Mouse (Mus musculus) lung, adult 2 months (tissue): Measurements from ENCODE around the gene Slc19a2. TPM values are rescaled to one million over a fixed set of nuclear protein-coding genes. Genes with fewer than 3 reads are reported as not detected.
"Not testable (repeated sequence)": the region's sequence is repeated elsewhere in the genome, so short reads cannot be mapped to it uniquely, and the experiment has no call there.

Experiments
- DNase-seq: peaks from one replicate; pipeline ENCODE4 v3.0.0; 2022
- H3K4me1 ChIP-seq: fragments of 200-500 bp; 2 replicates; pipeline ENCODE4 v1.6.1; 2011; ENCODE audit warnings: low read length; ENCODE audit not compliant: control insufficient read depth, insufficient read depth
- H3K4me3 ChIP-seq: fragments of 200-500 bp; replicated peaks from 2 replicates; pipeline ENCODE3; 2011; ENCODE audit warnings: low read depth, mild to moderate bottlenecking, control low read depth, low read length; ENCODE audit errors: extremely low read depth
- CTCF ChIP-seq: fragments of 200-500 bp; IDR thresholded peaks from 2 replicates; pipeline ENCODE4 v1.5.1; 2011; ENCODE audit warnings: mild to moderate bottlenecking, low read length, control low read depth; ENCODE audit not compliant: insufficient read depth
- POLR2A ChIP-seq: fragments of 200-500 bp; IDR thresholded peaks from 2 replicates; pipeline ENCODE4 v1.6.1; 2011; ENCODE audit warnings: low read depth, mild to moderate bottlenecking, control low read depth, low read length, borderline replicate concordance; ENCODE audit errors: extremely low read depth
- WGBS: fragments of 180-500 bp; shearing (Covaris S2); methylation state at CpG from one replicate; pipeline ENCODE4 v1.1.7; 2018; 5-methylcytosine and 5-hydroxymethylcytosine counted together
- polyA plus RNA-seq: library from polyadenylated mRNA; depleted of rRNA; stranded (reverse); fragments of >200 nt; gene quantifications from 2 replicates; pipeline ENCODE4 v1.2.3, GENCODE M21; 2012

Gene Slc19a2
- polyA plus RNA-seq, 1 experiment, result 8.4 TPM

- DNase-seq, result no peak
- TF ChIP-seq CTCF, result no peak
- TF ChIP-seq POLR2A, result no peak
These were observed 25.8 kb upstream of the Slc19a2 start for GRCm38 (mm10) chr1:164223089-164223488.

GRCm38 (mm10) chr1:164231937-164232570 is 16.8 kb upstream of the Slc19a2 start:
- not testable (repeated sequence) for DNase-seq, H3K4me3 ChIP-seq, H3K4me1 ChIP-seq
- 78% methylated on average over 2 of the region's 4 CpGs for WGBS

More at GRCm38 (mm10) chr1:164223089-164223488, 25.8 kb upstream of the Slc19a2 start:
- no peaks in the 10 kb centered on the region for H3K4me1 ChIP-seq
- H3K4me3 ChIP-seq, result no peak overlapping the region

GRCm38 (mm10) chr1:164233447-164233846 is 15.4 kb upstream of the Slc19a2 start:
- TF ChIP-seq POLR2A (no peak), CTCF (no peak)
- H3K4me3 ChIP-seq, result no peak overlapping the region
- DNase-seq, result no peak
- WGBS, result 77% methylated on average over 1 of the region's 1 CpGs
- no peaks in the 10 kb centered on the region for H3K4me1 ChIP-seq

- no peak overlapping the region for H3K4me3 ChIP-seq
- no peaks in the 10 kb centered on the region for H3K4me1 ChIP-seq
- no peak for DNase-seq
- WGBS, result 50% methylated on average over 7 of the region's 7 CpGs
- TF ChIP-seq CTCF, result no peak
- no peak for TF ChIP-seq POLR2A
These were observed 13.8 kb upstream of the Slc19a2 start for GRCm38 (mm10) chr1:164235078-164235477.

- DNase-seq, result no peak
- Histone ChIP-seq H3K4me3 (no peak overlapping the region), H3K4me1 (no peaks in the 10 kb centered on the region)
- whole genome bisulfite sequencing, result 47% methylated on average over 7 of the region's 7 CpGs
- TF ChIP-seq CTCF (no peak), POLR2A (no peak)
These were observed 12.8 kb upstream of the Slc19a2 start for GRCm38 (mm10) chr1:164236078-164236477.

GRCm38 (mm10) chr1:164241494-164241893 is 7.4 kb upstream of the Slc19a2 start:
- TF ChIP-seq CTCF, result no peak
- no peak for TF ChIP-seq POLR2A
- 80% methylated on average over 2 of the region's 2 CpGs for WGBS
- H3K4me3 ChIP-seq, result no peak overlapping the region
- H3K4me1 ChIP-seq, result no peaks in the 10 kb centered on the region
- DNase-seq, result no peak

- no peaks in the 10 kb centered on the region for H3K4me1 ChIP-seq
- no peak for DNase-seq
- TF ChIP-seq POLR2A, result no peak
- no peak for TF ChIP-seq CTCF
- H3K4me3 ChIP-seq, result no peak overlapping the region
- WGBS, result 60% methylated on average over 8 of the region's 8 CpGs
These were observed 6.0 kb upstream of the Slc19a2 start for GRCm38 (mm10) chr1:164242809-164243208.

GRCm38 (mm10) chr1:164247442-164247841 is 1.4 kb upstream of the Slc19a2 start:
- Histone ChIP-seq H3K4me1 (peaks cover 9% of the 10 kb centered on the region; the same call in 1 of the 2 replicates), H3K4me3 (no peak overlapping the region)
- WGBS, result 54% methylated on average over 8 of the region's 8 CpGs
- no peak for TF ChIP-seq POLR2A
- TF ChIP-seq CTCF, result no peak
- no peak for DNase-seq

- TF ChIP-seq CTCF (no peak), POLR2A (no peak)
- H3K4me3 ChIP-seq, result no peak overlapping the region
- 14% methylated on average over 10 of the region's 10 CpGs for WGBS
These were observed 875 bp upstream of the Slc19a2 start for GRCm38 (mm10) chr1:164247971-164248370.

GRCm38 (mm10) chr1:164249332-164249711 is 476 bp downstream of the Slc19a2 start:
- DNase-seq, result no peak
- peaks cover 9% of the 10 kb centered on the region; the same call in 1 of the 2 replicates for H3K4me1 ChIP-seq
- peak overlapping the region; percentile 85 for H3K4me3 ChIP-seq
- 1% methylated on average over 33 of the region's 33 CpGs for WGBS
- TF ChIP-seq CTCF (no peak), POLR2A (no peak)

More at GRCm38 (mm10) chr1:164247971-164248370, 875 bp upstream of the Slc19a2 start:
- peak; percentile 14 for DNase-seq
- H3K4me1 ChIP-seq, result peaks cover 9% of the 10 kb centered on the region; the same call in 1 of the 2 replicates
